Mouse (Mus musculus) kidney, postnatal 0 days (tissue): ENCODE measurements around the gene Ctrc. TPM values are rescaled to one million over a fixed set of nuclear protein-coding genes. Genes with fewer than 3 reads are reported as not detected.

ENCODE experiments used
- ATAC-seq: fragments of 200-750 bp; cut with Nextera tagmentation; replicated peaks from 2 replicates; pipeline ENCODE4 v1.8.0; 2017; ENCODE audit warnings: low read depth, moderate number of reproducible peaks, moderate TSS enrichment, moderate library complexity; ENCODE audit not compliant: low FRiP score
- DNase-seq: peaks from one replicate; pipeline ENCODE4 v3.0.0-alpha.2; 2016; ENCODE audit warnings: low spot score
- H3K27ac ChIP-seq: fragments of 300-500 bp; sonication (generic); 2 replicates; pipeline ENCODE4 v1.5.1; 2014; ENCODE audit warnings: mild to moderate bottlenecking
- H3K27me3 ChIP-seq: fragments of 300-500 bp; sonication (generic); 2 replicates; pipeline ENCODE4 v1.6.1; 2014; ENCODE audit warnings: low read length, mixed read lengths; ENCODE audit not compliant: insufficient read depth
- H3K36me3 ChIP-seq: fragments of 300-500 bp; sonication (generic); 2 replicates; pipeline ENCODE4 v1.6.1; 2014; ENCODE audit warnings: low read length, mixed read lengths; ENCODE audit not compliant: insufficient read depth
- H3K4me1 ChIP-seq: fragments of 300-500 bp; sonication (generic); replicated peaks from 2 replicates; pipeline ENCODE4 v1.6.1; 2014; ENCODE audit warnings: antibody characterized with exemption, low read length, mixed read lengths; ENCODE audit not compliant: insufficient read depth
- H3K4me2 ChIP-seq: fragments of 300-500 bp; sonication (generic); 2 replicates; pipeline ENCODE4 v1.6.1; 2014; ENCODE audit warnings: mild to moderate bottlenecking, low read length, moderate library complexity, mixed read lengths
- H3K4me3 ChIP-seq: fragments of 300-500 bp; sonication (generic); replicated peaks from 2 replicates; pipeline ENCODE4 v1.5.1; 2014; ENCODE audit warnings: low read depth, low read length
- H3K9ac ChIP-seq: fragments of 300-500 bp; sonication (generic); 2 replicates; pipeline ENCODE4 v1.6.1; 2014; ENCODE audit warnings: low read depth, low read length
- H3K9me3 ChIP-seq: fragments of 300-500 bp; sonication (generic); replicated peaks from 2 replicates; pipeline ENCODE4 v1.6.1; 2016; ENCODE audit warnings: low read length, inconsistent platforms, mixed read lengths
- CTCF ChIP-seq: IDR thresholded peaks from 2 replicates; pipeline ENCODE4 v1.5.1; 2016; ENCODE audit warnings: antibody characterized with exemption, low read depth, mild to moderate bottlenecking, moderate library complexity
- WGBS: fragments of 180-500 bp; shearing (Covaris S2); extraction: QIAGEN DNeasy Blood & Tissue Kit; methylation state at CpG from one replicate; pipeline ENCODE4 v1.1.7; 2014; 5-methylcytosine and 5-hydroxymethylcytosine counted together
- polyA plus RNA-seq: library from polyadenylated mRNA; unstranded; fragments of >200 nt; fragmentation: Nextera tagmentation; extraction: Ambion mirVana; gene quantifications from 2 replicates; pipeline ENCODE4 v1.2.1, GENCODE M21; 2015

Gene Ctrc
- polyA plus RNA-seq, 1 experiment from 2014 or later: not detected

- no peak for TF ChIP-seq CTCF
- no peak overlapping the region for H3K9ac ChIP-seq
- no peaks in the 10 kb centered on the region for H3K27me3 ChIP-seq
- H3K27ac ChIP-seq: peak overlapping the region; percentile 65; the same call in 1 of the 2 replicates
- H3K4me1 ChIP-seq: peaks cover 7% of the 10 kb centered on the region; the same call in 1 of the 2 replicates
- H3K4me2 ChIP-seq: no peak overlapping the region
- 64% methylated on average over 8 of the region's 8 CpGs for WGBS
- peaks cover 53% of the 10 kb centered on the region for H3K36me3 ChIP-seq
- DNase-seq (no peak), ATAC-seq (no peak)
- no peaks in the 10 kb centered on the region for H3K9me3 ChIP-seq
- H3K4me3 ChIP-seq: no peak overlapping the region
Observed at GRCm38 (mm10) chr4:141766316-141766667, 79.9 kb downstream of the Ctrc start.

- Histone ChIP-seq H3K27ac (no peak overlapping the region), H3K36me3 (peaks cover 44% of the 10 kb centered on the region), H3K9ac (no peak overlapping the region), H3K4me3 (no peak overlapping the region), H3K4me1 (peaks cover 7% of the 10 kb centered on the region; the same call in 1 of the 2 replicates), H3K27me3 (no peaks in the 10 kb centered on the region), H3K9me3 (no peaks in the 10 kb centered on the region), H3K4me2 (no peak overlapping the region)
- ATAC-seq (no peak), DNase-seq (no peak)
- TF ChIP-seq CTCF: no peak
- WGBS: 91% methylated on average over 3 of the region's 3 CpGs
Observed at GRCm38 (mm10) chr4:141765008-141765407, 81.2 kb downstream of the Ctrc start.

Other genes with a start within 250 kb of the Ctrc start
- gene Fblim1, start 240.3 kb downstream of the Ctrc start, polyA plus RNA-seq: 58.1 and 64.6 TPM in 2 replicates
- 7.7 and 9.5 TPM in 2 replicates for gene Tmem82, start 227.7 kb downstream of the Ctrc start, polyA plus RNA-seq
- 1.9 and 2.3 TPM in 2 replicates for gene Slc25a34, start 222.5 kb downstream of the Ctrc start, polyA plus RNA-seq
- 6.0 and 6.2 TPM in 2 replicates for gene Plekhm2, start 181.5 kb downstream of the Ctrc start, polyA plus RNA-seq
- gene Rsc1a1, start 160.8 kb downstream of the Ctrc start, polyA plus RNA-seq: not detected in 2 replicates
- 16.4 and 16.8 TPM in 2 replicates for gene Ddi2, start 122.9 kb downstream of the Ctrc start, polyA plus RNA-seq
- gene Agmat, start 99.7 kb downstream of the Ctrc start, polyA plus RNA-seq: 1.4 and 1.8 TPM in 2 replicates
- 4.8 and 5.2 TPM in 2 replicates for gene Dnajc16, start 55.4 kb downstream of the Ctrc start, polyA plus RNA-seq
- gene Casp9, start 52.7 kb downstream of the Ctrc start, polyA plus RNA-seq: 20.0 and 23.0 TPM in 2 replicates
- 0.18 TPM in 1 of 2 replicates, not detected in the other for gene Cela2a, start 20.2 kb downstream of the Ctrc start, polyA plus RNA-seq
- gene Efhd2, start 28.6 kb upstream of the Ctrc start, polyA plus RNA-seq: 48.3 and 51.3 TPM in 2 replicates
- 0.32 and 0.50 TPM in 2 replicates for gene Fhad1, start 168.7 kb upstream of the Ctrc start, polyA plus RNA-seq
- gene Tmem51, start 237.9 kb upstream of the Ctrc start, polyA plus RNA-seq: 53.8 and 56.8 TPM in 2 replicates